20 mouse cellular contexts compared by ENCODE assay signal in the genomic region with DNA sequence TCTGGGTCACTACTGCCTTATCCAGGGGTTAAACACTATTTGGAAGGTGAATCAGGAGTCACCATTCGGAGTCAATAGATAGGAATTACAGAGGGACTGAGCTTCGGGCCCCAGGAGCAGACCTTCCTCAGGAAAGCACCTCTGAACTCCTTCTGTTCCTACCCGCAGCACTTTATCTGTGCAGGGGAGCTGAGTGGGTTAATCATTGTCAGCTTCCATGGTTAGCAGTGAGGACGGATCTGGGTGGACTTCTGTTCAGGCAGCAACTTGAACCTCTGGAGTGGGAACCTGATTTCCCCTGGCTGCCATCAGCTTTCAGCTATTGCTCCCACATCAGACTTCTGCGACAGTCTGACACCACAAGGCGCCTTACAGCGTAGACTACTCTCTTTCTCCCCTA. TPM values are rescaled to one million over a fixed set of nuclear protein-coding genes. Genes with fewer than 3 reads are reported as not detected.
DNase-seq lines count a peak whose midpoint lies in the region; ATAC-seq and TF ChIP-seq lines count a peak whose summit lies in the region.
"Had no signal": no experiment of that assay in that cellular context is flagged by ENCODE, and none has a peak within 500 bp of the region (broad histone marks: within the 10 kb centered on the region; RNA-seq: fewer than 3 reads in every experiment).

No protein-coding gene starts in this region.

- H3K4me1 ChIP-seq in lung, embryonic 16.5 days (replicated peaks; ENCODE audit: control insufficient read depth, insufficient read depth, low read length) = no peaks in the 10 kb centered on the region
- no peaks in the 10 kb centered on the region for H3K4me1 ChIP-seq in lung, postnatal 0 days (ENCODE audit: insufficient read depth, low read depth, low read length)
- peaks cover 14% of the 10 kb centered on the region; the same call in 1 of the 2 replicates for H3K4me1 ChIP-seq in liver, postnatal 0 days (ENCODE audit: insufficient read depth)
- H3K4me1 ChIP-seq: hindbrain, embryonic 12.5 days; midbrain, embryonic 15.5 days had no signal

- ATAC-seq in lung, embryonic 16.5 days (ENCODE audit: low read depth) = 0 out of 2 replicates have a peak, but pooled peaks have one; percentile 28
- no peak for ATAC-seq in lung, postnatal 0 days
- ATAC-seq in liver, postnatal 0 days = no peak
- ATAC-seq in granulocyte monocyte progenitor cell, adult 5-6 weeks (replicated peaks; ENCODE audit: poor library complexity, severe bottlenecking) = no peak
- ATAC-seq: forebrain, embryonic 14.5 days; midbrain, embryonic 15.5 days had no signal

- H3K4me2 ChIP-seq in lung, embryonic 16.5 days (ENCODE audit: low read depth, low read length) = no peak overlapping the region
- no peak overlapping the region for H3K4me2 ChIP-seq in lung, postnatal 0 days (replicated peaks; ENCODE audit: low read depth, low read length)
- H3K4me2 ChIP-seq in liver, postnatal 0 days (ENCODE audit: low read depth, low read length) = peak overlapping the region; percentile 9; the same call in 1 of the 2 replicates
- H3K4me2 ChIP-seq: hindbrain, embryonic 12.5 days; midbrain, embryonic 15.5 days had no signal

- no peaks in the 10 kb centered on the region for H3K9me3 ChIP-seq in lung, embryonic 16.5 days (ENCODE audit: control insufficient read depth, low read length)
- H3K9me3 ChIP-seq in lung, postnatal 0 days (ENCODE audit: low read length) = no peaks in the 10 kb centered on the region
- H3K9me3 ChIP-seq in liver, postnatal 0 days (ENCODE audit: low read length) = no peaks in the 10 kb centered on the region
- H3K9me3 ChIP-seq: embryonic facial prominence, embryonic 10.5 days; hindbrain, embryonic 12.5 days; midbrain, embryonic 15.5 days had no signal

- H3K4me3 ChIP-seq in lung, embryonic 16.5 days (ENCODE audit: low read length) = no peak overlapping the region
- no peak overlapping the region for H3K4me3 ChIP-seq in lung, postnatal 0 days (ENCODE audit: low read depth, low read length)
- no peak overlapping the region for H3K4me3 ChIP-seq in liver, postnatal 0 days (ENCODE audit: low read depth, low read length)
- H3K4me3 ChIP-seq: embryonic facial prominence, embryonic 10.5 days; heart, adult 2 months; hindbrain, embryonic 12.5 days; midbrain, embryonic 15.5 days had no signal

- H3K27ac ChIP-seq in lung, embryonic 16.5 days (ENCODE audit: low read length) = no peak overlapping the region
- no peak overlapping the region for H3K27ac ChIP-seq in lung, postnatal 0 days (ENCODE audit: low read length)
- peak overlapping the region; percentile 74 for H3K27ac ChIP-seq in liver, postnatal 0 days (ENCODE audit: low read depth)
- H3K27ac ChIP-seq: embryonic facial prominence, embryonic 10.5 days; heart, adult 2 months; hindbrain, embryonic 12.5 days; liver, embryonic 14.5 days; midbrain, embryonic 15.5 days had no signal

- H3K36me3 ChIP-seq in lung, embryonic 16.5 days (ENCODE audit: control insufficient read depth, insufficient read depth, low read length) = no peaks in the 10 kb centered on the region
- H3K36me3 ChIP-seq in lung, postnatal 0 days (ENCODE audit: insufficient read depth, low read length) = no peaks in the 10 kb centered on the region
- no peaks in the 10 kb centered on the region for H3K36me3 ChIP-seq in liver, postnatal 0 days (replicated peaks; ENCODE audit: insufficient read depth, low read length)
- H3K36me3 ChIP-seq: embryonic facial prominence, embryonic 10.5 days; hindbrain, embryonic 12.5 days; midbrain, embryonic 15.5 days had no signal

- no peak overlapping the region for H3K9ac ChIP-seq in lung, embryonic 16.5 days (ENCODE audit: low read length)
- no peak overlapping the region for H3K9ac ChIP-seq in lung, postnatal 0 days (replicated peaks; ENCODE audit: low read depth)
- no peak overlapping the region for H3K9ac ChIP-seq in liver, postnatal 0 days (replicated peaks)
- H3K9ac ChIP-seq: hindbrain, embryonic 12.5 days; liver, embryonic 14.5 days; midbrain, embryonic 15.5 days had no signal

- no peaks in the 10 kb centered on the region for H3K27me3 ChIP-seq in lung, embryonic 16.5 days (ENCODE audit: control insufficient read depth, insufficient read depth, low read depth, low read length)
- H3K27me3 ChIP-seq in lung, postnatal 0 days (replicated peaks; ENCODE audit: insufficient read depth, low read length) = no peaks in the 10 kb centered on the region
- H3K27me3 ChIP-seq in liver, postnatal 0 days (ENCODE audit: insufficient read depth, low read length) = no peaks in the 10 kb centered on the region
- H3K27me3 ChIP-seq: hindbrain, embryonic 12.5 days; midbrain, embryonic 15.5 days had no signal

- WGBS in lung, embryonic 16.5 days = 42% methylated on average over 7 of the region's 7 CpGs
- WGBS in lung, postnatal 0 days = 38% methylated on average over 7 of the region's 7 CpGs
- 59% methylated on average over 7 of the region's 7 CpGs for WGBS in liver, postnatal 0 days (ENCODE audit: insufficient replicate concordance)

- no peak for TF ChIP-seq EP300 in lung, postnatal 0 days (IDR thresholded peaks at IDR 0.05)
- no peak for TF ChIP-seq EP300 in liver, postnatal 0 days (IDR thresholded peaks at IDR 0.05; ENCODE audit: low read depth)

- no peak for TF ChIP-seq CTCF in lung, postnatal 0 days (IDR thresholded peaks at IDR 0.05)
- no peak for TF ChIP-seq CTCF in liver, postnatal 0 days (IDR thresholded peaks at IDR 0.05; ENCODE audit: low read depth)

- DNase-seq in lung, postnatal 0 days (ENCODE audit: low spot score) = no peak
- DNase-seq in kidney, adult 18-20 months = peak; percentile 74
- peak; percentile 64 for DNase-seq in kidney, postnatal 10 days
- no peak for DNase-seq in liver, postnatal 0 days
- no peak for DNase-seq in thymus, adult 18-20 months
- no peak for DNase-seq in gastrocnemius, postnatal 10 days
- DNase-seq: adrenal gland, postnatal 10 days; cerebellum, adult 11 months; cerebellum, postnatal 25 days; heart, adult 2 months; right cerebral cortex, adult 18-20 months; spleen, adult 18-20 months; thymus, postnatal 14 days had no signal

RNA-seq across cellular contexts. Expression of gene Slc3a1, which starts 12.7 kb away (rescaled TPM):
- polyA plus RNA-seq in lung, embryonic 16.5 days (2015; fragmentation: Nextera tagmentation; extraction: Ambion mirVana) = 0.59 TPM in 1 of 2 replicates, not detected in the other
- 0.16 and 0.25 TPM in 2 replicates for polyA plus RNA-seq in lung, postnatal 0 days (2015; fragmentation: Nextera tagmentation; extraction: Ambion mirVana)
- polyA plus RNA-seq in liver, postnatal 0 days (2015; fragmentation: Nextera tagmentation; extraction: Ambion mirVana) = 7.8 and 8.9 TPM in 2 replicates
- not detected in 2 replicates for total RNA-seq in granulocyte monocyte progenitor cell, adult 5-6 weeks (2014; fragmentation: Nextera tagmentation)
- 0.62 TPM in 1 of 2 replicates, not detected in the other for total RNA-seq in granulocyte monocyte progenitor cell, adult 5-6 weeks (2017)
- total RNA-seq in gastrocnemius, postnatal 10 days (2021) = under 1 TPM; 0.14 to 0.18 TPM

RNA-seq across cellular contexts. Expression of gene Prepl, which starts 49.1 kb away (rescaled TPM):
- 24.6 and 26.0 TPM in 2 replicates for polyA plus RNA-seq in lung, embryonic 16.5 days (2015; fragmentation: Nextera tagmentation; extraction: Ambion mirVana)
- polyA plus RNA-seq in lung, postnatal 0 days (2015; fragmentation: Nextera tagmentation; extraction: Ambion mirVana) = 9.4 and 11.0 TPM in 2 replicates
- polyA plus RNA-seq in liver, postnatal 0 days (2015; fragmentation: Nextera tagmentation; extraction: Ambion mirVana) = 4.5 and 4.6 TPM in 2 replicates
- total RNA-seq in granulocyte monocyte progenitor cell, adult 5-6 weeks (2014; fragmentation: Nextera tagmentation) = 29.3 and 39.9 TPM in 2 replicates
- 25.9 and 28.0 TPM in 2 replicates for total RNA-seq in granulocyte monocyte progenitor cell, adult 5-6 weeks (2017)
- total RNA-seq in gastrocnemius, postnatal 10 days (2021) = 100 to 1,000 TPM; 141 to 144 TPM

RNA-seq across cellular contexts. Expression of gene Camkmt, which starts 49.4 kb away (rescaled TPM):
- 10.9 and 11.7 TPM in 2 replicates for polyA plus RNA-seq in lung, embryonic 16.5 days (2015; fragmentation: Nextera tagmentation; extraction: Ambion mirVana)
- polyA plus RNA-seq in lung, postnatal 0 days (2015; fragmentation: Nextera tagmentation; extraction: Ambion mirVana) = 3.2 and 5.3 TPM in 2 replicates
- 1.4 and 2.1 TPM in 2 replicates for polyA plus RNA-seq in liver, postnatal 0 days (2015; fragmentation: Nextera tagmentation; extraction: Ambion mirVana)
- total RNA-seq in granulocyte monocyte progenitor cell, adult 5-6 weeks (2014; fragmentation: Nextera tagmentation) = 4.7 and 8.4 TPM in 2 replicates
- total RNA-seq in granulocyte monocyte progenitor cell, adult 5-6 weeks (2017) = 3.6 and 5.5 TPM in 2 replicates
- 1 to 10 TPM; 1.6 to 2.8 TPM for total RNA-seq in gastrocnemius, postnatal 10 days (2021)

Comparison
In these comparisons a context has a peak if more than half of its experiments do, and no peak if none do; other contexts are left out.
1. DNase-seq: peak in kidney, adult 18-20 months (single experiment) and kidney, postnatal 10 days (single experiment); none in lung, postnatal 0 days (single experiment), liver, postnatal 0 days (single experiment), thymus, adult 18-20 months (0 of 2) and gastrocnemius, postnatal 10 days (single experiment).